Mouse (Mus musculus) thymus, adult 2 months (tissue): Measurements from ENCODE around the gene Islr.

Experiments
- CTCF ChIP-seq: fragments of 200-500 bp; IDR thresholded peaks from 2 replicates; pipeline ENCODE4 v1.5.1; 2012; ENCODE audit warnings: mild to moderate bottlenecking, control low read depth, low read length, moderate library complexity, borderline replicate concordance; ENCODE audit not compliant: control insufficient read depth, poor library complexity, insufficient read depth; ENCODE audit errors: extremely low read depth
- POLR2A ChIP-seq: fragments of 200-500 bp; IDR thresholded peaks from 2 replicates; pipeline ENCODE4 v1.6.1; 2012; ENCODE audit warnings: mild to moderate bottlenecking, low read length, control low read depth, moderate library complexity; ENCODE audit not compliant: control insufficient read depth, poor library complexity, insufficient read depth; ENCODE audit errors: extremely low read depth

GRCm38 (mm10) chr9:58220218-58220903, 16.3 kb upstream of the Islr start:
- TF ChIP-seq CTCF (no peak), POLR2A (no peak)
